Mouse (Mus musculus) midbrain, embryonic 15.5 days (tissue): ENCODE measurements around the gene B230217C12Rik. TPM values are rescaled to one million over a fixed set of nuclear protein-coding genes. Genes with fewer than 3 reads are reported as not detected.
"Not testable (repeated sequence)": the region's sequence is repeated elsewhere in the genome, so short reads cannot be mapped to it uniquely, and the experiment has no call there.

Experiments used
- ATAC-seq: fragments of 200-750 bp; cut with Nextera tagmentation; replicated peaks from 2 replicates; pipeline ENCODE4 v1.8.0; 2017; ENCODE audit warnings: moderate TSS enrichment
- H3K27ac ChIP-seq: fragments of 300-500 bp; sonication (generic); 2 replicates; pipeline ENCODE4 v1.5.1; 2015; ENCODE audit warnings: mild to moderate bottlenecking, inconsistent platforms
- H3K27me3 ChIP-seq: fragments of 300-500 bp; sonication (generic); replicated peaks from 2 replicates; pipeline ENCODE4 v1.6.1; 2015; ENCODE audit warnings: inconsistent platforms
- H3K36me3 ChIP-seq: fragments of 300-500 bp; sonication (generic); replicated peaks from 2 replicates; pipeline ENCODE4 v1.6.1; 2015; ENCODE audit warnings: inconsistent platforms
- H3K4me1 ChIP-seq: fragments of 300-500 bp; sonication (generic); 2 replicates; pipeline ENCODE4 v1.6.1; 2015; ENCODE audit warnings: inconsistent platforms
- H3K4me2 ChIP-seq: fragments of 300-500 bp; sonication (generic); 2 replicates; pipeline ENCODE4 v1.6.1; 2015; ENCODE audit warnings: inconsistent platforms, mild to moderate bottlenecking, moderate library complexity
- H3K4me3 ChIP-seq: fragments of 300-500 bp; sonication (generic); 2 replicates; pipeline ENCODE4 v1.5.1; 2015; ENCODE audit warnings: mild to moderate bottlenecking, inconsistent platforms
- H3K9ac ChIP-seq: fragments of 300-500 bp; sonication (generic); 2 replicates; pipeline ENCODE4 v1.6.1; 2015; ENCODE audit warnings: mild to moderate bottlenecking, inconsistent platforms
- H3K9me3 ChIP-seq: fragments of 300-500 bp; sonication (generic); 2 replicates; pipeline ENCODE4 v1.6.1; 2016; ENCODE audit warnings: inconsistent platforms
- WGBS: fragments of 180-500 bp; shearing (Covaris S2); methylation state at CpG from one replicate; pipeline ENCODE4 v1.1.7; 2015; ENCODE audit warnings: mixed read lengths; 5-methylcytosine and 5-hydroxymethylcytosine counted together
- polyA plus RNA-seq: library from polyadenylated mRNA; unstranded; fragments of >200 nt; fragmentation: Nextera tagmentation; extraction: Ambion mirVana; gene quantifications from 2 replicates; pipeline ENCODE4 v1.2.1, GENCODE M21; 2015

Gene B230217C12Rik
- polyA plus RNA-seq, 1 experiment from 2014 or later, result 33.8 TPM

DNA sequence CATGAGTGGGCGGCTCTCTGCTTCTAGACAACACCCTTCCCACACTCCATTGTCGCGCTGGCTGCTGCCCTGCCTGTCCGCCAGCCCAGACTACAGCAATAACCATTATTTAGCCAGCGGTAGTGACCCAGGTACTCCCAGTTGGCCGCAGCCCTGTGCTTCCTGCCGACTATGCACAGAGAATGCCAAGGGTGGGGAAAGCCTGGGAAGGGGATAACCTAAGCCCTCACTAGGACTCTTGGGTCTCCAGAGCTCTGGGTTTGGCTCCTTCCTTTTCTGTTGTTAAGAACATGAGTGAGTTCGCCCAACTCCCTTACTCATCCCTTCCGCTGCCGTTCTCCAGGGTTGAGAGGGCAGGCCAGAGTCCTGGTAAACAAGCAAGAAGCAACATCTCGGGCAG is 8.6 kb upstream of the B230217C12Rik start:
- 79% methylated on average over 11 of the region's 11 CpGs for WGBS
- H3K9ac ChIP-seq, result no peak overlapping the region
- H3K4me2 ChIP-seq, result no peak overlapping the region
- no peaks in the 10 kb centered on the region for H3K9me3 ChIP-seq
- ATAC-seq, result no peak
- no peak overlapping the region for H3K4me3 ChIP-seq
- H3K27ac ChIP-seq, result no peak overlapping the region
- H3K4me1 ChIP-seq, result no peaks in the 10 kb centered on the region
- H3K36me3 ChIP-seq, result peaks cover 44% of the 10 kb centered on the region
- no peaks in the 10 kb centered on the region for H3K27me3 ChIP-seq

DNA sequence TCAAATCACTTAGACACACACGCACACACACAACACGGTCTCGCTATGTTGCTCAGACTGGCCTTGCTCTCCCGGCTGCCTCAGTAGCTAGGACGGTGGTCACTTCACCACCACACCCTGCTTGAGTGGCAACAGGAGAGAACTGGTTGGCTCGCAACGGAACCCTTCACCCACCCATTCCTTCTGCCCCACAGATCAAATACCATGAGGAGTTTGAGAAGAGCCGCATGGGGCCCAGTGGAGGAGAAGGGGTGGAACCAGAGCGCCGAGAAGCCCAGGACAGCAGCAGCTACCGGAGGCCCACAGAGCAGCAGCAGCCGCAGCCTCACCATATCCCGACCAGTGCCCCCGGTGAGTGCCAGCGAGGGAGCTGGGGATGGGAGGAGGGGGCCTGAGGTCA is 7.2 kb upstream of the B230217C12Rik start:
- Histone ChIP-seq H3K27ac (no peak overlapping the region), H3K4me1 (no peaks in the 10 kb centered on the region), H3K36me3 (peaks cover 38% of the 10 kb centered on the region), H3K9me3 (no peaks in the 10 kb centered on the region), H3K4me3 (no peak overlapping the region), H3K27me3 (no peaks in the 10 kb centered on the region), H3K4me2 (no peak overlapping the region), H3K9ac (no peak overlapping the region)
- no peak for ATAC-seq
- WGBS, result 75% methylated on average over 15 of the region's 15 CpGs

DNA sequence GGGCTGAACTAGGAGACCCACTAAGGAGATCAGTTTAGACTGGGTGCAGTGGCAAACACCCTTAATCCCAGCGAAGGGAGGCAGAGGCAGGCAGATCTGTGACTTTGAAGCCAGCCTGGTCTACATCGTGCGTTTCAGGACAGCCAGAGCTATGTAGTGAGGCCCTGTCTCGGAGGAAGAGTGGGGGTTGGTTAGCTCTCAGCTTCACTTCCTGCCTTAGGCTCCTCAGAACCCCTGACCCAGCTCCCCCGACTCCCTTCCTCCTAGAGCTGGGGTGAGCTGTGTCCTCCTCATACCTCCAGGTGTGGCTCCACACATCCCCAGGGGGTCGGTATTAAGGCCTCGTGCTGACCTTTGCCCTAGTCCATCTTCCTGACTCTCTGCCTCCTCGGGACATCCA is 4.0 kb upstream of the B230217C12Rik start:
- Histone ChIP-seq H3K27me3 (no peaks in the 10 kb centered on the region), H3K4me1 (peaks cover 8% of the 10 kb centered on the region), H3K4me2 (no peak overlapping the region), H3K27ac (no peak overlapping the region), H3K36me3 (peaks cover 34% of the 10 kb centered on the region), H3K9me3 (no peaks in the 10 kb centered on the region), H3K9ac (no peak overlapping the region), H3K4me3 (no peak overlapping the region)
- WGBS, result 62% methylated on average over 8 of the region's 8 CpGs
- ATAC-seq, result no peak

DNA sequence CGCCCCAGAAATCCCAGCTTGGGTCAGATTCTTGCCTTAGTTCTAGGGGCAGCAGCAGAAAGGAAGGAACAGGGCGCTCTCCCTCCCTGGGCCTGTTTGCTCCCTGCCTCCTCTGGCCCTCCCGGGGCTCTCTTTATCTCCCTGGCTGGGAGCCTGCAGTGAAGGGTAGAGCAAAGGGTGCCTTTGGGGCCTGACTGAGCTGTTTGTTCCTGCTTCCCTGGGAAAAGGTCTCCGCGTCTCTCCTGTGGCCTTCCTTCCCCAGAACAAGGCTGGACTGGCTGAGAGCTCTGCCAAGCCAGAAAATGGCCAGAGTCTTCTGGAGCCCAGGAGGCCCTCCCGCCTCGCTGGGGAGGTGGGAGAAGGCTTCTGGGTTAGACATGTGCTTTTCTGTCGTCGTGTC is 3.5 kb upstream of the B230217C12Rik start:
- H3K27me3 ChIP-seq, ATAC-seq, H3K4me2 ChIP-seq, H3K4me3 ChIP-seq, H3K27ac ChIP-seq, H3K9me3 ChIP-seq, H3K9ac ChIP-seq: not testable (repeated sequence)
- Histone ChIP-seq H3K36me3 (peaks cover 34% of the 10 kb centered on the region), H3K4me1 (peaks cover 13% of the 10 kb centered on the region)
- WGBS, result 79% methylated on average over 9 of the region's 9 CpGs

DNA sequence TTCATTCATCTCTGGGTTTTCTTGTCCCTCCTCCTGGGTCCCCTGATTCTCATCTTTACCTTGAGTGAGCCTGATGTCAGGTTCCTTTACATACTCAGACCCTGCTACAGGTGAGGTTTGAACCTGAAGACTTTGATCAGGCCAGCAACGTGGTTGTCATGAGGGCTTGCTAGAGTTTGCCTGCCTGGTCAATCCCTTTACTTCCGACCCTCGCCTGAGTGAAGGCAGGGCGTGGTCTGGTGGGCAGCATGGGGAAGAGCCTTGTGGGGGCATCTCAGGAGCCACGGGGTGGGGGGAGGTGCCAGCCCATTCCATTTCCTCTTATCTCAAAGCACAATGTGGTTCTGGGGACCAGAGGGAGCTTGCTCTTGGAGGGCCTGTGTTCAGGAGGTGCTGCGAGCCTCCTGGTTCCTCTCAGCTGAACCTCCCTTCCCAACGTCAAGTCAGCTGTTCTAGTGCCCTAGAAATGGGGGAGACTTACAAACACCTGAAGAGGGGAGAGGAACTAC is 2.9 kb upstream of the B230217C12Rik start:
- peaks cover 18% of the 10 kb centered on the region for H3K4me1 ChIP-seq
- H3K27me3 ChIP-seq, result no peaks in the 10 kb centered on the region
- no peak for ATAC-seq
- H3K9me3 ChIP-seq, result no peaks in the 10 kb centered on the region
- WGBS, result 78% methylated on average over 7 of the region's 7 CpGs
- H3K9ac ChIP-seq, result no peak overlapping the region
- H3K27ac ChIP-seq, result no peak overlapping the region
- no peak overlapping the region for H3K4me2 ChIP-seq
- H3K4me3 ChIP-seq, result no peak overlapping the region
- H3K36me3 ChIP-seq, result peaks cover 34% of the 10 kb centered on the region

DNA sequence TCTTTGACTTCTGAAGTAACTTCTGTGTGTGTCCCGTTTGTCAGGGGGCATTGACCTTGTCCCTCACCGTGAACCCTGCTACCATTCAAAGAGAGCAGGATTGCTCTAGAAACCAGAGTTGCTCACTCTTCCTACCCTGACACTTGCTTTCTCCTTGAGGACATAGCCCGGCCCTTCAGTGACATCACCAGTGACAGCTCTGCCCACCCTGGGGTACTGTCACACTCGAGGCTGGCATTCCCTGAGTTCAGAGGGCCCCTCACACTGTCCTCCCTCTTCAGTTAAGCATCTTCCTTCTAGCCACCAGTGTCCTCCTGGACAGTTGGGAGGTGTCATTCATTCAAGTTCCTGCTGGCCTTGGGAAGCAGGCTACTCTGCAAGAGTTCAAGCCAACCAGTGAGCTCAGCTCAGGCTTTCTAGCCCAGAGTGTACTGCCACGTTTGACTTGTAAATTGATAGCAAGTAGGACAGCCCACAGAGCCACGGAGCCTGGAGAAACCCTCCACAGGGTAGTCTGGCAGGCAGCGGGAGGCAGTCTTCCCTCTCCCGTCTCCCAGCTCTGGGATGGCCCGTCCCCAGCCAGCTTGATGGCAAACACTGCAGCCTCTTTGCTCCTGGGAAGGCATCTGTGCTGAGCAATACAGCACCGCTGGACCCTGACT is 1.7 kb upstream of the B230217C12Rik start:
- peaks cover 18% of the 10 kb centered on the region for H3K4me1 ChIP-seq
- H3K4me2 ChIP-seq, result no peak overlapping the region
- H3K27ac ChIP-seq, result no peak overlapping the region
- ATAC-seq, result no peak
- H3K4me3 ChIP-seq, result no peak overlapping the region
- peaks cover 29% of the 10 kb centered on the region for H3K36me3 ChIP-seq
- H3K27me3 ChIP-seq, result no peaks in the 10 kb centered on the region
- H3K9ac ChIP-seq, result no peak overlapping the region
- 39% methylated on average over 10 of the region's 10 CpGs for WGBS
- H3K9me3 ChIP-seq, result no peaks in the 10 kb centered on the region

DNA sequence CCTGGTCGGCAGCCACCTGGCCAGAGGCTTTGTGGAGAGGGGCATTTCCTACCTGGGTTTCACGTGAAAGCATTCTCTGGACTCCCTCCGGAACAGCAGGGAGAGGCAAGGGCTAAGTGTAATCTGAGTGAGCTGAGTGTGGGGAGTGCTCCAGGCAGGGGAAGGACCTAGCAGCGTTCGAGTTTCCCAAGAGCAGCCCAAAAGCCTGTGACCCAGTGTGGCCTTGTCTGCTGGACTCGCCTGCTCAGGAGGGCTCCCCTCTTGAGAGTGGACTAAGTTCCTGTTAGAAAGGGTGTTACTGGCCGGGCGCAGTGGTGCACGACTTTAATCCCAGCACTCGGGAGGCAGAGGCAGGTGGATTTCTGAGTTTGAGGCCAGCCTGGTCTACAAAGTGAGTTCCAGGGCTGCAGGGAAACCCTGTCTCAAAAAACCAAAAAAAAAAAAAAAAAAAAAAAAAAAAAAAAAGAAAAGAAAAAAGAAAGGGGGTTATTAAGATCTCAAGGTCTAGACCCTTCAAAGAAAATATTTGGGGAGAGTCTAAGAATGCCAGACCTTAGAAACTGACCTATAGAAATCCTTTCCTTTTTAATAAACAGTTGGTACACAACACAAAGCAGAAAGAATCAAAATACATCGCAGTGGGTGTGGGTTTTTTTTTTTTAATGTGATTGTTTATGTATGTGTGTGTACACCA is 992 bp upstream of the B230217C12Rik start:
- H3K27me3 ChIP-seq, result no peaks in the 10 kb centered on the region
- ATAC-seq, result no peak
- peak overlapping the region; percentile 55 for H3K4me2 ChIP-seq
- 62% methylated on average over 11 of the region's 11 CpGs for WGBS
- peaks cover 25% of the 10 kb centered on the region for H3K36me3 ChIP-seq
- H3K4me1 ChIP-seq, result peaks cover 18% of the 10 kb centered on the region
- H3K9ac ChIP-seq, result no peak overlapping the region
- peak overlapping the region; percentile 94 for H3K27ac ChIP-seq
- no peaks in the 10 kb centered on the region for H3K9me3 ChIP-seq
- H3K4me3 ChIP-seq, result no peak overlapping the region

DNA sequence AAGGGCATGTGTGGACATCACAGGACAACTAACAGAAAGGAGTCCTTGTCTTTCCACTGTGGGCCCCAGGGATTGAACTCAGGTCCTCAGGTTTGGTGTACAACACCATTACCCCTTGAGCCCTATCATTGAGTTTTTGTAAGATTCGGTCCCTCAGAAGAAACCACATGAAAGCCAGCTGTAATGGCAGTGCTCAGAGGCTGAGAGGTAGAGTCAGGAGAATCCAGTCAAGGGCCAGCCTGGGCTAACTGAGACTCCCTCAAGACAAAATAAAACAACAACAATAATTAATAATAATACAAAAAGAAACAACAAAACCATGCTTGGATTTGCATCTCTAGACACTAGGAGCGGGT is 467 bp upstream of the B230217C12Rik start:
- ATAC-seq, result no peak

DNA sequence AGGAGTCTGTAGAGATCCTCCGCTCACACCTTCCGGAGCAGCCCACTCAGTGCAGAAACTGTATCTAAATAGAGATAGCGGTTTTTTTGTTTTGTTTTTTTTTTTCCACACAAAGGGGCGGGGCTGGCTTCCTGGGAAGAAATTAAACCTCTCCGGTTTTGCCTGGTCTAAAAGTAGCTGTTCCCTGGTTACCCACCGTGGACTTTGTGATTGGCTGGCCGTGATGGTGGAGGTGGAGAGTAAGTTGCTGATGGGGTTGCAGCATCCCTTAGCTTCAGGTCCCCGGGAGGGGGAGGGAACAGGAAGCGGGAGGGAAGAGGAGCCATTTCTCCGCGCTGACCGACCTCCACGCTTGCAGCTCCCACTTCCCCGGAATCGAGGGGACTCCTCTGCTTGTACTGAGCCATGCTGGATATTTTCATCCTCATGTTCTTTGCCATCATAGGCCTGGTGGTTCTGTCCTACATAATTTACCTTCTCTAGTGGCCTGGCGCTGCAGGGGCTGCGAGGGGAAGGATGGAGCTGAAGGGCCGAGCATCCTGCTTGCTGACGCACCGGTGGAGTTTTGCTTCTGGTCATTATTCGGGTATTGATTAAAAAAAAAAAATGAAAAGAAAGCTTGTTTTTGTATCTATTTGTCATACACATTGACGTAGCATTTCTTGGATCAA is 546 bp downstream of the B230217C12Rik start:
- Histone ChIP-seq H3K4me3 (peak overlapping the region; percentile 61), H3K9me3 (no peaks in the 10 kb centered on the region), H3K4me1 (peaks cover 18% of the 10 kb centered on the region), H3K27ac (peak overlapping the region; percentile 94), H3K36me3 (peaks cover 12% of the 10 kb centered on the region; the same call in 1 of the 2 replicates), H3K4me2 (peak overlapping the region; percentile 55), H3K9ac (peak overlapping the region; percentile 75), H3K27me3 (no peaks in the 10 kb centered on the region)
- 1% methylated on average over 22 of the region's 22 CpGs for WGBS
- peak; percentile 91 for ATAC-seq

More for the DNA sequence above, 467 bp upstream of the B230217C12Rik start:
- Histone ChIP-seq H3K9me3 (no peaks in the 10 kb centered on the region), H3K9ac (peak overlapping the region; percentile 75), H3K36me3 (peaks cover 20% of the 10 kb centered on the region), H3K4me1 (peaks cover 18% of the 10 kb centered on the region), H3K4me2 (peak overlapping the region; percentile 55), H3K27ac (peak overlapping the region; percentile 94), H3K27me3 (no peaks in the 10 kb centered on the region), H3K4me3 (peak overlapping the region; percentile 61)
- WGBS, result 66% methylated on average over 2 of the region's 2 CpGs

DNA sequence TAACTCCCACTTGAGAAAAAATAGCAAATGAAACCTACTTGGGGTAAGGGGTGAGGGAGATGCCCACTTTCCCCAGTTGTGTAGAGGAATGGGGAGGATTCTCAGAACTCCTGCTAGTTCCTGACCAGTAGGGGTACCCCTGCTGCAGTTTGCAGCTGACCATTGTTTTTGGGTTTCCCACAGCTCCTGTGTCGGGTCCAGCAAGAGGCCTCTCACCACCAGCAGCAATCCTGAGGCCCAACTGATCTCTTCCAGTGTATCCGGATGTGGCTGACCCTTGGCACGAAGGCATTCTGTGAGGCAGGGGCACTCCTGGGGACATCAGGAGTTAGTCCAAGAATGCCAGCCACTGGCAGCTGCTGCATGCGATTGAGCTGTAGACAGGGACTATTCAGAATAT is 1.4 kb downstream of the B230217C12Rik start:
- WGBS, result 32% methylated on average over 4 of the region's 4 CpGs

DNA sequence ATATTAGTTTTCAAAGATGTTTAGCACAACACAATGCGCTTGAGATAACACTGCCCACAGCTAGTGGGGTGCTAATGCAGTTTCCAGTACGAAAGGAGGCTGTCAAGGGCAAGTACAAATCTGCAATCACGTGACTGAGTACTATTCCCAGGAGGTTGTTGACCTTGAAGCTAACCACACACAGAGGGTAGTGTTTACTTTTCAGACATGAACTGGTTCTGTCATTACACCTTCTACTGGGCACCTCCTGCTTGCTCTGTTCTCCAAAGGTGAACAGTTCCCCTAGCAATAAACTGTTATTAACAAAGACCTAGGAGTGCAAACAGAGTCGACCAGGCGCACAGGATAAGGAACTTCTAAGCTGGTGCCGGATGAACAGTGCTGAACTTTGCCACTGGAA is 9.8 kb downstream of the B230217C12Rik start:
- no peak overlapping the region for H3K4me2 ChIP-seq
- no peaks in the 10 kb centered on the region for H3K4me1 ChIP-seq
- no peak overlapping the region for H3K9ac ChIP-seq
- 77% methylated on average over 6 of the region's 6 CpGs for WGBS
- no peak overlapping the region for H3K4me3 ChIP-seq
- H3K27me3 ChIP-seq, result no peaks in the 10 kb centered on the region
- no peaks in the 10 kb centered on the region for H3K36me3 ChIP-seq
- ATAC-seq, result no peak
- H3K9me3 ChIP-seq, result no peaks in the 10 kb centered on the region
- no peak overlapping the region for H3K27ac ChIP-seq

More for the DNA sequence above, 1.4 kb downstream of the B230217C12Rik start:
- ATAC-seq, result no peak
- Histone ChIP-seq H3K4me1 (peaks cover 18% of the 10 kb centered on the region), H3K4me2 (peak overlapping the region; percentile 55), H3K9me3 (no peaks in the 10 kb centered on the region), H3K36me3 (peaks cover 4% of the 10 kb centered on the region; the same call in 1 of the 2 replicates), H3K4me3 (peak overlapping the region; percentile 61), H3K27ac (peak overlapping the region; percentile 94), H3K27me3 (no peaks in the 10 kb centered on the region), H3K9ac (peak overlapping the region; percentile 36)

DNA sequence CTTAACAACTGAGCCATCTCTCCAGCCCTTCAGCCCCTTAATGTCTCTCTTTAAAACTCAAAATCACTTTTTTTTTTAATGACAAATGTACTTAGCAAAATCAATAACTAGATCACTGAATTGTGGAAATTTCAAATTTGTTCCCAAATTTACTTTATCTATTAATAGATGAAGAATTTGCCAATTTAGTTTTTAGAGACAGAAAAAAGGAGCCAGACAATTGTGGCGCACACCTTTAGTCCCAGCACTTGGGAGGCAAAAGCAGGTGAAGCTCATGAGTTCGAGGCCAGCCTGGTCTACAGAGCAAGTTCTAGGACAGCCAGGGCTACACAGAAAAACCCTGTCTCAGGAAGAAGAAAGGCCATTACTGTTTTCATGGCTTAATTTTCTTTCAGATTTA is 11.0 kb downstream of the B230217C12Rik start:
- Histone ChIP-seq H3K4me3 (no peak overlapping the region), H3K27me3 (no peaks in the 10 kb centered on the region), H3K27ac (no peak overlapping the region), H3K4me1 (no peaks in the 10 kb centered on the region), H3K4me2 (no peak overlapping the region), H3K9ac (no peak overlapping the region), H3K9me3 (no peaks in the 10 kb centered on the region), H3K36me3 (no peaks in the 10 kb centered on the region)
- ATAC-seq, result no peak
- WGBS, result 85% methylated on average over 2 of the region's 2 CpGs
